Mouse (Mus musculus): Measurements from ENCODE around the gene Olfr846.

The Olfr846 gene

DNA sequence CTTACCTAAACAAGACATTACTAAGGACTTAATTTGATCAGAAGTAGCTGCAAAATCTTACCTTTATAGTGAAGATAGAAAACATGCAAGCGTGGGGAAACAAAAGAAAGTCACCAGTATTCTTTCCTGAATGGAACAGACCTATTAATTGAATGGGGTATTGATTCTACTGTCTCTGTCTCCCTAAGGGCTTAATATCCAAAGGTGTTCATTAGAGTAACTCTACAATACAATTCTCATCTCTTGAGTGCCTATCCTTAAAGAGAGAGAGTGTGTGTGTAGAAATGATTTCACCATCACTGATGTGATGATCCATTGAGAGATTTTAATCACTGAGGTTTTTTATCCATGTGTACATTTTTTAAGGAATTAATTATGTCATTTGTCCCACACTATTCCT, at the start of gene Olfr846:
Olfr846 (minus strand) TSS at position 101 of the 400 bp plus-strand sequence.
- CTCF ChIA-PET: no interaction called here

- CTCF ChIA-PET: no interaction called here
Observed at GRCm38 (mm10) chr9:19378569-19378968, 14.8 kb upstream of the Olfr846 start, which contains the start of gene Olfr847. Gene Olfr847, minus strand, starts transcription at chr9:19378669.

GRCm38 (mm10) chr9:19336157-19336556, 27.6 kb downstream of the Olfr846 start, which contains the start of gene Olfr845:
Gene Olfr845, plus strand, starts transcription at chr9:19336457.
- CTCF ChIA-PET: no interaction called here

DNA sequence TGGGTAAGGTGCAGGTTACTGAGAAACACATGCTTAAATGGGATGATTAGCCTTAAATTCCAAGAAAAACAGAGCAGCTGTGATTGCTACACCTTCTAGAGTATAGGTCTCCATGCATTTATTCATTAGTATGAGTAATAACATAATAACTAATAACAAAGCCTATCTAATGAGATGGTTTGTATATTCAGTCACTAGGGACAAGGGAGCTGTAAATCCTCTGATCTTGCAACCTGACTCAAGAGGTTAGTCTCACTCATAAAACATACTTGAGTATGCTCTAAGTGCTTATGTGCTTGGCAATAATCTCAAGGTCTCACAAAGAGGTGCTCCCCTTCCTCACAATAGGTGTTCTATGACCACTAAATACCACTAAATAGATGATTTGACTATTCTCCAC, 47.8 kb downstream of the Olfr846 start, which contains the start of gene Olfr844:
Olfr844 (plus strand) TSS at position 301 of the 400 bp plus-strand sequence.
- CTCF ChIA-PET: no interaction called here
